Mouse (Mus musculus) urinary bladder, adult 2 months (tissue): ENCODE results near the gene N4bp1. TPM values are rescaled to one million over a fixed set of nuclear protein-coding genes. Genes with fewer than 3 reads are reported as not detected.

Source experiments
- DNase-seq: peaks from one replicate; pipeline ENCODE4 v3.0.0; 2022; ENCODE audit warnings: low spot score
- polyA plus RNA-seq: library from polyadenylated mRNA; depleted of rRNA; stranded (reverse); fragments of >200 nt; gene quantifications from 2 replicates; pipeline ENCODE4 v1.2.3, GENCODE M21; 2012

N4bp1 gene
- polyA plus RNA-seq, 1 experiment, result 7.3 TPM

DNA sequence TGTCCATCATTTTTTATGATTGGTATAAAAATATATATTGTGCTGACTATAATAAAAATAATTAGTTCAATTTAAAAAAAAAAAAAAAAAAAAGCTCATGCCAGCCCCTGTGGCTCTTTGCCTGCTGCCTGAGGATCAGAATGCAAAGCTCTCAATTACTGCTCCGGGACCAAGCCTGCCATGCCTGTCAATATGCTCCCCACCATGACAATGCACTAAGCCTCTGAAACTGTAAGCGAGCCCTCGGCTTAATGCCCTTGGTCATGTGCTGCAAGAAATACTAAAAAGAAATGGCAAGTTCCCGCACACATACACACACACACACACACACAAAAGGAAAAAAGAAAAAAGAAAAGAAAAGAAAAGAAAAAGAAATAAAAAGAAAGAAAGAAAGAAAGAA, 60.3 kb downstream of the N4bp1 start:
- DNase-seq, result no peak

DNA sequence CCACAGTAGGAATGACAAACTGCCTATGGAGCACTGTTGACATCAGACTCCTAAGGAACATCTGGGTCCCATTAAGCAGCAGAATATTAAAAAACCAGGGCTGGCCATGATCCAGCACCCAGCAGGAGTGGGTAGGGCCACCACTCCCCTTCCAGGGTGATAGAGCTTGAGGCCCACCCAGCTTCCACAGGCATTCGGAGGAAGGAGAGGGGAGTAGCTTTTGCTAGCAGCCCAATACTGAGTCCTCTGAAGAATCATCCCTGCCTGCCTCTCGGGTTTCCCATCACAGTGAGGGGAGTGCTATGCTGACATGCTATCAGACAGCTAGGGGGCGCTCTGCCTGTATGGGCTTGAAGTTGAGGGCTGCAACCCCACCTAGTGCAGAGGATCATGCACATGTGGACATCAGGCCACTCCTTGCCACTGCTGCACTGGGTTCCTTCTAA, 64.3 kb downstream of the N4bp1 start:
- no peak for DNase-seq

DNA sequence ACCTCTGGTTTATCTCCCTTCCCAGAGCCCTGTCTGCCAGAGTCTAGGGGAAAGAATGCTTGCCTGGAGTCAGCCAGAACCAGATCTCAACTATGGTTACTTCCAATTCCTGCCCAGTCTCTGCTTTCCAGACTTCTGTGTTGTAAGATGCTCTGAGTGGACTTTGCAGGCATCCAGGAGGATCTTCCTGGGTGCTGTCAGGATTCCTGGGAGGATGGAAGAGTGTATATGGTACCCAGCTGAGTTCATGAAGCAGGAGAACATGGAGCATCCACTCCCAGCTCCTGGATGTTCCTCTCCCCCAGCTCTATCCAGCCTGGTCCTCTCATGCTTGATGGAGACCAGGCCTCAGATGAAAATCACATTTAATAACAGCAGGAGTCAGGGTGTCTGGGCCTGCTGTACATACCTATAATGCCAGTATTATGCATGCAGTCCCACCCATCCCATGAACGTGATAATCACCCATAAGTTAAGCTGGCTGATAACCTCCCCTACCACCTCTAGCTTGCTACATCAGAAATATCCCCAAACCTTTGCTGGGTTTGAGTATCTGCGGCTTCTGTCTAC, 64.8 kb downstream of the N4bp1 start:
- DNase-seq, result no peak

DNA sequence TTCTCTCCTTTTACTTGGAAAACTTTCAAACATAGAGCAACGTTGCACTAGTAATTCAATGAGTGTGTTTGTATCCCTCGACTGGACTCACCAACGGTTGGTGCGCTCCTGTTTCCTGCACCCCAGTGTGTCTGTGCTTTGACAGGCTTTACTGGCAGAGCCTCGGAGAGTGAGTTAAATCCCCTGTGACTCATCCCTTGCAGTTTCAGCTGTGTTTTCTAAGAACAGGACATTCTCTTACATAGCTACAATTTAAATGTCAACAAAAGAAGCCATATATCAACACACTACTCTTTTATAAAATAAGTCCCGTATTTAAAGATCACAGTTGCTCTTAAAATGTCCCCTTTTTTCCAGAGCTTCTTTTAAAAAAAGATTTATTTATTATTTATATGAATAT, 65.6 kb downstream of the N4bp1 start:
- DNase-seq, result no peak

DNA sequence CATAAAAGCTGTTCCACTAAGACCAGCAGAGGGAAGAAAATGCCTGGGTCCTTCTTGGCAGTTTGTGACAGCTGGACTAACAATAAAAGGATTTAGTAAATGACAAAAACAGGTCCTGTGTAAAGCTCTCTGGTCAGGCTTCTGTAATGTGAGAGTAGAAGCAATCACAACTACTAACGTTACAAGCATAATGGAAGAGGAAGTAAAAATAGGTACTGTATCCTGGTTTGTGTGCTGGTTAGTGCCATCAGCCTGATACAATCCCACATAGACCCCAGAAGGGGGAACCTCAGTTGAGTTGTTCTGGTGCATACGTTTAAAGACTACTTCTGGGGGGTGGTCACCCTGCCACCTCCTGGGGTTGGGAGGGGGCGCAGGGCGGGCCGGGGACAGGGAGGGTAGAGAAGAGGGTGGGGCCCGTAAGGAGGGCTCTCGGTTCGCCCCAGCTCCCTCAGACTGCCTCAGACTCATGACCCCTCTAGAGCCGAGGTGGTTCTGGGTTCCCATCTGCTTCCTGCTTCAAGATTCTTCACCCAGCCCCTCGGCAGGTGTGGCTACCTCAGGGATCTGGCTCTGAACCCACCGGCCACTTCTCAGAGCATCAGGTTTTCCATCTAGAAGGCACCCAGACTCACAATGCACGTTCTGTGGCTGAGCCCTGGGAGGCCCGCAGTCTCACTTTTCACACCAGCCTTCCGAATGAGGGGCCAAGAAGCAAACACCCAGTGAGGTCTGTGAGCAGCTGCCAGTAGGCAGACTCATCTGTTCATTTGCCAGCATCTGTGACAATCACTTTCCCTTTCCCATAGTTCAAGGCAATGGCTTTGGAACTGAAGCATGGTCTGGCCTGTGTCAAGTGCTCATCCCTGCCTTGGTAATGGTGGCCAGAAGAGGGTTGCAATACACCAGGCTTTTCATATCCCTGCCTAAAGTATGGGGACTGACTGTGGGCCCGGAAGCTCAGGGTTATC, 75.8 kb downstream of the N4bp1 start:
- DNase-seq, result no peak

DNA sequence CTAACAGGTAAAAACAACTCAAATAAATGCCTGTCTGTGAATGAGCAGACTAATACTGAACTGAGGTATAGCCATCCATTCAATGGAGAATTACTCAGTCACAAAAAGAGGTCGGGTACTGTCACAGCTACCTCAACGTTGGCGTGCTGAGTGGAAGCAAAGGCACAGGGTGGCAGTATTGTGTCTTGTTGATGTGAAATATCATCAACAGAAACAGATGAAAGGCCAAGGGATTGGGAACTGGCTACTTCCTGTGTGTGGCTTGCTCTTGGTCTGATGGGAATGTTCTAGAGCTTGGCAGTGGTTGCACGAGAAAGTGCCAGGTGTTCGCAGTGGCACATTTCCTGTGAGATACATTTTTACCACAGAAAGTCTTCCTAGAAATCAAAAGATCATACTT, 76.8 kb downstream of the N4bp1 start:
- no peak for DNase-seq

DNA sequence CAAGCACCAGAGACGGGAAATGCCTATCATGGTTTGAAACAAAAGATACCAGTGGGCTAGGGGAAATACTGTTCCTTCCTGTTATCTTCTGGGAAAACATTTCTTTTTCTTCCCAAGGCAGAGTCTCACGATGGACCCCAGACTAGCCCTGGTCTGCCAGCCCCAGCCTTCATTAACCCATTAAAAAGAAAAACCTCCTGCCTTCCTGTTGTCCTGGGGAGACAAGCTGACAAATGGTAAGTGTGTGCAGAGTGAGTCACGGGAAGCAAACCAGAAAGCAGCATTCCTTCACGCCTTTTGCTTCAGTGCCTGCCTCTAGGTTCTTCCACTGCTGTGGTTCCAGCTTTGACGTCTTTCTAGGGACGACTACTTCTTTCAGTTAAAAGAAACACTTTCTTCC, 83.1 kb downstream of the N4bp1 start:
- DNase-seq, result no peak

DNA sequence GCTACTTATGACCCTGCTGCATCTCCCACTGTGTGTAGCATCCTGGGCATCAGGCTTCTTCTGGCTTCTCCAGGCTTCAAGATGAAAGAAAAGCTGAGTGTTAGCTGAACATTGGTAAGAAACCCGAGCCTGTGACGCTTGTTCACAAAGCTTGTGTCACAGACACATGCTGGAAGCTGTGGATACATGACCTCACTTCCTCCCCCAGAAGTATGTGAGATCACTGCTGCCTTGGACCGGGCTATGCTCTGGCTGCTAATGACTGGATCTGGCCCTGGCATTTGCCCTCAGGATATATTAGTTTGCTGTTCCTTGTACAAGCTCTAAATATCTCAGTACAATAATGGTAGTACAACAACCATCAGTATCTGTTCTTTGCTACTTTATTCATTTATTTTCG, 84.1 kb downstream of the N4bp1 start:
- no peak for DNase-seq

DNA sequence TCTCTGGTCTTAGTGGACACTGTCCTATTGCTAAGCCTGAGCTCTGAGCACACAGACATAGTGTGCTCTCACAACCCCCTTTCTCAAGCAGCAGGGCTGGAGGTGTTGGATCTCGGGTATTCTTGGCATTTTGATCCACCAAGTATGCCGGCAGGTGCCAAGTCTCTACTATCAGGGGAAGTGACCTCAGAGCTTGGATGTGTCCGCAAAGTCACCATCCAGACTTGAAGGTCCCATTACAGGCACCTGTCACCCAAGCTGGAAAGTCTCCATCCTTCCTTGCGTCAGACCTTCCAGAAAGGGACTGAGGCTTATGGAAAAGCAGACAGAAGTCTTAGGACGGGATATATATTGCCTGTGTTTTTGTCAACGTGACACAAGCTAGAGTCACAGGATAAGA, 86.9 kb downstream of the N4bp1 start:
- DNase-seq, result no peak

DNA sequence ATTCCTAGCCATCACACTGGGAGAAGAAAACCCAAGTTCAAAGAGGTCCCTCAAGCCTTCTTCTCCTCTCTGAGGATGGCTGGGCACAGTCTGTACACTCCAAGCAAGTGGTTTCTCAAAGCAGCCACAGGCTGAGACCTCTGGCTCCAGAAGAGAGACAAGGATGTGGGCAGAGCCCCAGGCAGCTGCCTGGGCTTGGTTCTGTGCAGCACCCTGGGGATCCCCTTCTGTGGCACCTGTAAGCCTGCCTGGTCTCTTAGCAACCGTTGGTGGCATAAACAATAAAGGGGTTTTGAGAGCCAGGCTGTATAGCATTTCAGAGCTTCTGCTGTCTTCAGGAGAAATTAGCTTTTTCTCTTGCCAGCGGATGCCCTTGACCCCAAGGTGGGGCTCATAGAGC, 87.4 kb downstream of the N4bp1 start:
- DNase-seq, result no peak

DNA sequence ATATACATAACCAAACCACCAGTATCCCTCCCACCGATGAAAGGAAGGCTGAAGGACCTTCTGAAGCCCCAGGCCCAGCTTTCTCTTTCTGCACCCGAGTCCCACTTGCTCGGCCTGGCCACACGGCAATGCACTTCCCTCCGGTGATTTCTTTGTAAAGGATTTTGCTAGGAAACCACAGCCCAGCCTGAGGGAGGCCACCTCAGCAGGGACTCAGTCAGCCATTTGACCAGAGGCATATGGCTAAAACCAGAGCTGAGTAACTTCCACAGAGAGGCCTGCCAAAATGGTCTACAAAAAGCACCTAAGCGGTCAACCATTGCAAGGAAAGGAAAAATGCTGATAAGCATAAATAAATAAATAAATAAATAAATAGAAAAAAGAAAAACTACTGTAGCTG, 90.3 kb downstream of the N4bp1 start:
- no peak for DNase-seq

DNA sequence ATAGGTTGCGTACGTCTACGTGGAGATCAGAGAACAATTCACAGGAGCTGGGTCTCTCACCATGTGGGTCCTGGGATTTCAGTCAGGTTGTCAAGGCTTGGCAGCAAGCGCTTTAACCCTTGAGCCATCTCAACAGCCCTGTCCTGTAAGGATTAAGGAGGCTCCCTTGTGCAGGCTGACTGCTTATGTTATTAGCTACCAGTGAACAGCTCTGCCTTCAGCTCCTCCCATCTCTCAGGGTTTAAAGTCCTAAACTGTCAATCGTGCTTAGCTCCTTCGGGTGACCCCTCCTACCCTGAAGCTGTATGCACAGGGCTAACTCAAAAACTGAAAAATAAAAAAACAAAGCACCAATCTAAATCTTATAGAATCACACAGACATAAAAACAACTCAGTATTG, 93.5 kb downstream of the N4bp1 start:
- no peak for DNase-seq

DNA sequence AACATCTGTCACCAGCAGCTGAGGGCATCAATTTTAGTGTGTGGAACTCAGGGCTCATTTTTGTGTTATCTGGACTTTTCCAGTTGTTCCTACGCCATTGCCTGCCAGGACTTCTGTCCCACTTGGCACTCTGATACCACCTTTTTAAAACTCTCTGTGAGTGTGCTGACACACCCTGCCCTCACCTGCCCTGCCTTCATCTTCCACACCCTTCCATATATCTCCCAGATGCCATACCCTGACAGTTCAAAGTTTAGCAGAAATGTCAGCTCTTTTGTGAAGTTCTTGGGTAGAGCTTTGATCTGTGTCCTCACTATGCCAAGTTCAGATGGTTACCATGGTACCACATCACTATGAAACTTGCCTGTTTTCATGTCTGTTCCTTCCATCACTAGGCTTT, 95.5 kb downstream of the N4bp1 start:
- DNase-seq, result no peak

DNA sequence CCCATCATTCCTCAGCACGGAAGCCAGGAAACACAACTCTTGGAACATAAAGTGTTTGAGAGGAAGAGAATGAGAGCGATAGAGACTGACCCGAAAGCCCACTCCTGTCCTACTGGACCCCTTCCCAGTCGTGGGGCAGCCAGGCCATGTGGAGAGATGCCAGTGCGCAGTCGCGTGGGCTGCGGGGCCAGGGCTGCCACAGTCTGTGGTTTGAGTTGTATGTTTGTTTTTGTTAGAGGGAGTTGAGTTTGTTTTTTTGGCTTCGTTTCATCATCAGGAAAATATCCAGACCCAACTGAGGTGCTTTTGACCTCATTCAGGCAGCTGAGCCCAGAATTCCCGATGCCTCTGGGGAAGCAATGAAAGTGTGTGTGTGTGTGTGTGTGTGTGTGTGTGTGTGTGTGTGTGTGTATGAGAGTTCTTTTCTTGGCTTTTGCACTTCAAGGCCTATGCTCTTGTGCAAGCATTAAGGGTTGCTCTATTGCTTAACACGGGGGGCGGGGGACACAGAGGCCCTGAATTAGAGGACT, 97.1 kb downstream of the N4bp1 start:
- DNase-seq, result no peak

DNA sequence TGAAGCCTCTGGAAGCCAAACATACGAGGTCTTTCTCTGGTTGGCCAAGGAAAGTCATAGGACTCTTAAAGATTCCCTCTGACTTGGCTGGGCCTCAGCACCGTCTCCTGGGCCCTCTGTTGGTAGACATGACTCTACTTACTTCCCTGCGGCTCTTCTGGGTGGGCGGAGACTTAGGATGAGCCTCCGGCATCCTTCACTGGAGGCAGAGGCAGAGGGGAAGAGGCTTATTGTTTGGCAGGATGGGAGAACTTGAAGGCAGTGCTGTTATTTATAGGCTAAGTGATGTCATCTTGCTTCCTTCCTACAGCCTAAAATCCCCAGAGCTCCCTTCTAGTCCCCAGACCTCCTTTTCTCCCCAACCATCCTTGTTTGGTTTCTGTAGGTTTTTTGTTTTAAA, 98.6 kb downstream of the N4bp1 start:
- DNase-seq, result no peak

DNA sequence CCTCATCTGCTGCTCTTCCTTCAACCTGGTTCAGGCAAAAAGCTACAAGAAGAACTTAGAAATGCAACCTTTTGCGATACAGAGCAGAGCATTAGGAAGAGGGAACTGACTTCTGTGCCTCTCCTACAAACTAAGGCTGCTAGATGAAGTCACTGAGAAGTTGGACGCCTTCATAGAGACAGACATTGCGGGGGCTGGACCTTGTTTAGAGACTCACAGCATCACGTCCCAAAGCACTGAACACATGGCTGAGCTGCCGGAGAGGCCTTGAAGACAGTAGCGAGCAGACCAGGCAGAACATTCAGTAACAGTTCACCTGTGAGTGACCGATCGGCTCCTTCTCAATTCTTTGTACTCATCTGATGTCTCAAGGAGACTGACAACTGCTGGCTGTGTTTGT, 104.0 kb downstream of the N4bp1 start:
- no peak for DNase-seq

DNA sequence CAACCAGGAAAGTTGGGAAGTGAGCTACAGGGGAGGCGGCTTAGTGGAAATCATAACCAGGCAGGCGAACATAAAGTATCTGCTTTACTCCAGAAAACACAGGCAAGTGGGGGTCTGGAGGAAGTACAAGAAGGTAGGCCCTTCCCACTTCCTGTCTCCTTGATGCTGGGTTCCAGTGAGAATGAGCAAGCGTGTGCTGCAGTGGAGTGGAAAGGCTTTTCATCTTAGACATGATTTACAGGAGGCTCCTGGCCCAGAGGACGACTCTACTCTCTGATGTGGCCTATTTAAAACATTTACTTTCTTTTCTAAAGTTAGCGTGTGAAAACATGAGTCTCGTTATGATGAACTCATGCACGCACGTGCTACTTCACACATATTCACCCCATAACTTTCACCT, 105.9 kb downstream of the N4bp1 start:
- DNase-seq, result no peak

DNA sequence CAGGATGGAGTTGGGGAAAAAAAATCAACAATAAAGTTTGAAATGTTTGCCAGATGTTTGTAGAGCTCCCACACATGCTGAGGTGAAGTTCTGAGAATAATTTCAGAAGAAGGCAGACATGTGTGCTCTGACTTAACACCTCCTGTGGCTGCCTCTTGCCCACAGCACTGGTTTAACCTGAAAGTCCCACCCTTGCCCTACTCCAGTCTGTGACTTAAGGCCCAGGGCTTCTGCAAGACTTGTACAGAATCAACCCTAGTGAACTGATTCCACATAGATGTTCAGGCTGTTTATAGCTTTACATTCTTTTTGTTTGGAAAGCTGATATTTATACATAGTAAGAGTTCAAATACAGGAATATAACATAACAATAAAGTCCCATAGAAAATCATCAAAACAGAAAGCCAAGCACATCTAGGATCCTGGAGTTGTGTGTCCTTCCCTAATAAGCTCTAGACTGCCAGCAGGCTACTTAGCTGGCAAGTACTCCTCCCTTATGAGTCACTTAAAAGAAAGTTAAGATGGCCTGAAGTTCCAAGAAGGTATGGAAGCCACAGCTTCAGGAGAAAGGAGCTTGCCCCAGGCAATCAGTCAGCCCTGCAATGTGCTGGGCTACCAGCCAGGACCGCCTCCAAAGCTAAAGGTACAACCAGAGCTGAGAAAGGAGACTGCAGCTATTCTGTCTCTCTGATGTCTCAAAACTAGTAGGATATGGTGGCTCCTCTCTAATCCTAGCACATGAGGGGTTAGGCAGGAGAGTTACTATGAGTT, 114.9 kb downstream of the N4bp1 start:
- no peak for DNase-seq

DNA sequence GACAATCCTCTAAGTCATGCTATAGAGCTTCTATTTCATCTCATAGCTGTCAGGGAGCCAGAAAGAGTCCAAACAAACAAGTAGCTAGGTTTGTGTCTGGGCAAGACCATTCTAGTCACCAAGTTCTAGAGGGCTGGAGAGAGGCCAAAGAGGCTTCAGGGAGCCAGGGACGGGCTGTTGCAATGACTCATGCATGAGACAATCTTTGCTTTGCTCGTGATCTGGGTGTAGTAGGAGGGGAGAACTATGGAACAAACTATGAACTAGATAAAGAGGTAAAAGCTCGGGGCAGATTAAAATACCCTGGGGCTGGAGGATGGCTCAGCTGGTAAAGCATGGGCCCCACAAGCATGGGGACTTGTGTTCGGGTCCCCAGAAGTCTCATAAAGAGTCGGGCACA, 116.6 kb downstream of the N4bp1 start:
- no peak for DNase-seq

DNA sequence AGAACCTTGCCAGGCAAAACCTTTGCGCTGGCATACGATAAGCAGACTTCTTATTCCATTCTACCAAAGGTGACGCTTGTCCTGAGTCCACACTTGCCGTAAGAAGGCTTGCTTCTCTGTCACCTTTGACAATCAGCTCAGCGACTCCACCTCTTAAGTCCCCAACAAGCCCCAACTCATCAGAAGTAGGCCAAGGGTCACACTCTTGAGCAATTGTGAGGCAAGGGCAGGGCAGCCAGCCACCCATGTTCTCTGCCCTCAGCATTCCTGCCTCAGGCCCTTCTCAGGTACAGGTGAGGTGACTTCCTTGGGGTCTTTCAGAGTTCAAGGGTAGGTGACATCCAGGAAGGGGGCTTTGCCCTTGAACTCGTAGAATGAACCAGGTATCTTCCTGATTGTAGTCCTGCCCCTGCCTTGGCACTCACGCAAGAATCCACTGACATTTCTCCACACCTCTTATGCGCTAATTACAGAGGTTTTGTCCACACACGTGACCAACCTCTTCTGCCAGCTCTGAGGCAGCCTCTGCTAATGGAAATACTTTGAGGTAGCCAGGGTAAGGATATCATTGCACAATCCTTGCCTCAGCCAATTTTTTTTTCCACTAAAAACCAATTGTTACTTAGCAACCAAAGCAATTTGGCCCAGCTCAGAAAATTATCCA, 118.4 kb downstream of the N4bp1 start:
- DNase-seq, result no peak

DNA sequence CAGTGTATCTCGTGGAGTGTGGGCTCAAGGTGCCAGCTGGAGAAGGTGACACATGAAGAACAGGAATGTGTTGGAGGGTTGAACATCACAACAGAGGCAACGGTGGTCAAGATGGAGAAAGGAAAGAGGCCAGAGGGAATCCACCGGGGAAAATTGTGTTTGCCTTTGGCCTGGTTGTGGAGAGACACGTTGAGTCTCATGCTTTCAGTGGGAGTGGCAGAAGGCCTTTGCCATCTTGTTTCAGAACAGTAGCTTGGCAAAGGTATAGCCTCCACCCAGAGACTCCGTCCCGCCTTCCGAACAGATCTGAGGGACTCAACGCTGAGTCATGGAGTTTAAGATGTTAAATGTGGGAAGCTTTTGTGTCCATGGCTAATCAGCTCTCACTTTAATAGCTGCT, 119.4 kb downstream of the N4bp1 start:
- DNase-seq, result no peak

DNA sequence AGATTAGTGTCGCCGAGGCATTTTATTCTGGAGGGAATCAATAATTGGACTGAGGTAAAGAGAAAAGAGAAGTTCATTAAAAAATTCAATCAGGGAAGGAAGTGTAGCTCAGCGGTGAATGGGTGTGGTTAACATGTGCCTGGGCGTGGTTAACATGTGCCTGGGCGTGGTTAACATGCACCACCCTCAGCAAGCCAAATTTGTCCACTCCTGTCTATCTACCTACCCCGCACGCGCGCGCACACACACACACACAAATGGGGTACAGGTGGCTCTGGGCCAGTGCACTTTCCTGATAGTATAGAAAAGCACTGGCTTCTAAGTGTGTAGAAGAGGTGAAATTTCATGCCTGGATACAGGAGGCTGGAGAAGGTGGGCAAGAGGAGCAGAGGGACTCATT, 119.9 kb downstream of the N4bp1 start:
- no peak for DNase-seq
